9 mouse cellular contexts compared by ENCODE assay signal in genomic region chr12:85337567-85338311, GRCm38 (mm10). TPM values are rescaled to one million over a fixed set of nuclear protein-coding genes. Genes with fewer than 3 reads are reported as not detected.
DNase-seq lines count a peak whose midpoint lies in the region; ATAC-seq lines count a peak whose summit lies in the region.
"Had no signal": no experiment of that assay in that cellular context is flagged by ENCODE, and none has a peak within 500 bp of the region (broad histone marks: within the 10 kb centered on the region; RNA-seq: fewer than 3 reads in every experiment).

No protein-coding gene starts in this region.

- H3K36me3 ChIP-seq in heart, embryonic 16.5 days (ENCODE audit: control insufficient read depth, insufficient read depth): peaks cover 16% of the 10 kb centered on the region
- H3K36me3 ChIP-seq in hindbrain, embryonic 16.5 days (ENCODE audit: control insufficient read depth, insufficient read depth, low read length): peaks cover 15% of the 10 kb centered on the region
- peaks cover 36% of the 10 kb centered on the region for H3K36me3 ChIP-seq in midbrain, embryonic 14.5 days (ENCODE audit: control insufficient read depth, insufficient read depth, low read length)

- peak overlapping the region; percentile 79 for H3K4me2 ChIP-seq in heart, embryonic 16.5 days (ENCODE audit: low read depth, low read length)
- H3K4me2 ChIP-seq in hindbrain, embryonic 16.5 days (ENCODE audit: low read length): peak overlapping the region; percentile 88
- H3K4me2 ChIP-seq in midbrain, embryonic 14.5 days (ENCODE audit: low read length): peak overlapping the region; percentile 75

- DNase-seq in heart, adult 9 months (ENCODE audit: low spot score in 2 of 2): no peak
- DNase-seq in adipocyte (ENCODE audit: low spot score): peak; percentile 11
- DNase-seq in midbrain, embryonic 14.5 days: no peak
- no peak for DNase-seq in layer of hippocampus, postnatal 14 days (ENCODE audit: low spot score in 2 of 2)
- no peak for DNase-seq in adrenal gland, postnatal 36 days
- DNase-seq in adrenal gland, postnatal 10 days: no peak
- DNase-seq: cerebellum, postnatal 25 days had no signal

- H3K4me1 ChIP-seq in heart, embryonic 16.5 days (ENCODE audit: control insufficient read depth, insufficient read depth, low read length): peaks cover 24% of the 10 kb centered on the region
- H3K4me1 ChIP-seq in hindbrain, embryonic 16.5 days (ENCODE audit: control insufficient read depth, insufficient read depth, low read depth, low read length): peaks cover 10% of the 10 kb centered on the region
- H3K4me1 ChIP-seq in midbrain, embryonic 14.5 days (ENCODE audit: control insufficient read depth, insufficient read depth, low read length): peaks cover 7% of the 10 kb centered on the region; the same call in 1 of the 2 replicates

- peak overlapping the region; percentile 85; the same call in 1 of the 2 replicates for H3K4me3 ChIP-seq in heart, embryonic 16.5 days (ENCODE audit: low read length)
- no peak overlapping the region for H3K4me3 ChIP-seq in hindbrain, embryonic 16.5 days (ENCODE audit: low read length)
- H3K4me3 ChIP-seq in midbrain, embryonic 14.5 days (replicated peaks; ENCODE audit: low read depth, low read length): peak overlapping the region; percentile 98

- no peaks in the 10 kb centered on the region for H3K27me3 ChIP-seq in heart, embryonic 16.5 days (ENCODE audit: control insufficient read depth, insufficient read depth, low read length)
- H3K27me3 ChIP-seq in hindbrain, embryonic 16.5 days (replicated peaks; ENCODE audit: control insufficient read depth, insufficient read depth, low read length): no peaks in the 10 kb centered on the region
- no peaks in the 10 kb centered on the region for H3K27me3 ChIP-seq in midbrain, embryonic 14.5 days (ENCODE audit: control insufficient read depth, insufficient read depth, low read length)

- no peak overlapping the region for H3K9ac ChIP-seq in heart, embryonic 16.5 days (ENCODE audit: low read length)
- H3K9ac ChIP-seq in hindbrain, embryonic 16.5 days (ENCODE audit: low read depth, low read length): no peak overlapping the region
- H3K9ac ChIP-seq in midbrain, embryonic 14.5 days (replicated peaks; ENCODE audit: low read length): no peak overlapping the region

- ATAC-seq in heart, embryonic 16.5 days (replicated peaks; ENCODE audit: extremely low read depth, insufficient read depth, low FRiP score): no peak
- no peak for ATAC-seq in hindbrain, embryonic 16.5 days
- no peak for ATAC-seq in midbrain, embryonic 14.5 days (ENCODE audit: low FRiP score, low TSS enrichment)

- 48% methylated on average over 6 of the region's 6 CpGs for WGBS in heart, embryonic 16.5 days
- WGBS in hindbrain, embryonic 16.5 days: 86% methylated on average over 6 of the region's 6 CpGs
- WGBS in midbrain, embryonic 14.5 days: 85% methylated on average over 6 of the region's 6 CpGs

- no peaks in the 10 kb centered on the region for H3K9me3 ChIP-seq in heart, embryonic 16.5 days (replicated peaks; ENCODE audit: control insufficient read depth, low read length)
- no peaks in the 10 kb centered on the region for H3K9me3 ChIP-seq in hindbrain, embryonic 16.5 days (ENCODE audit: control insufficient read depth, low read length)
- no peaks in the 10 kb centered on the region for H3K9me3 ChIP-seq in midbrain, embryonic 14.5 days (ENCODE audit: control insufficient read depth, low read length)

- H3K27ac ChIP-seq in heart, embryonic 16.5 days (ENCODE audit: low read length): no peak overlapping the region
- H3K27ac ChIP-seq in hindbrain, embryonic 16.5 days (ENCODE audit: low read depth, low read length): no peak overlapping the region
- no peak overlapping the region for H3K27ac ChIP-seq in midbrain, embryonic 14.5 days (replicated peaks; ENCODE audit: low read depth, low read length)

RNA-seq across cellular contexts. Expression of gene Nek9, which starts 1.4 kb away (rescaled TPM):
- 19.0 and 20.6 TPM in 2 replicates for polyA plus RNA-seq in heart, embryonic 16.5 days (2015; fragmentation: Nextera tagmentation; extraction: Ambion mirVana)
- 9.9 and 13.7 TPM in 2 replicates for polyA plus RNA-seq in hindbrain, embryonic 16.5 days (2015; fragmentation: Nextera tagmentation; extraction: Ambion mirVana)
- 8.0 and 10.3 TPM in 2 replicates for polyA plus RNA-seq in midbrain, embryonic 14.5 days (2014; fragmentation: Nextera tagmentation; extraction: Ambion mirVana)
- total RNA-seq in layer of hippocampus, postnatal 14 days (2021): 10 to 100 TPM; 29.4 to 29.6 TPM
- total RNA-seq in adrenal gland, postnatal 36 days (2021): 10 to 100 TPM; 91.1 to 94.2 TPM
- 10 to 100 TPM; 57.5 to 65.8 TPM for total RNA-seq in adrenal gland, postnatal 10 days (2021)

RNA-seq across cellular contexts. Expression of gene Tmed10, which starts 36.9 kb away (rescaled TPM):
- polyA plus RNA-seq in heart, embryonic 16.5 days (2015; fragmentation: Nextera tagmentation; extraction: Ambion mirVana): 250 and 253 TPM in 2 replicates
- 208 and 213 TPM in 2 replicates for polyA plus RNA-seq in hindbrain, embryonic 16.5 days (2015; fragmentation: Nextera tagmentation; extraction: Ambion mirVana)
- polyA plus RNA-seq in midbrain, embryonic 14.5 days (2014; fragmentation: Nextera tagmentation; extraction: Ambion mirVana): 192 and 228 TPM in 2 replicates
- 100 to 1,000 TPM; 146 to 156 TPM for total RNA-seq in layer of hippocampus, postnatal 14 days (2021)
- 100 to 1,000 TPM; 291 to 336 TPM for total RNA-seq in adrenal gland, postnatal 36 days (2021)
- total RNA-seq in adrenal gland, postnatal 10 days (2021): 100 to 1,000 TPM; 222 to 223 TPM

RNA-seq across cellular contexts. Expression of gene Zc2hc1c, which starts 49.3 kb away (rescaled TPM):
- polyA plus RNA-seq in heart, embryonic 16.5 days (2015; fragmentation: Nextera tagmentation; extraction: Ambion mirVana): 2.1 and 2.2 TPM in 2 replicates
- polyA plus RNA-seq in hindbrain, embryonic 16.5 days (2015; fragmentation: Nextera tagmentation; extraction: Ambion mirVana): 1.7 and 1.8 TPM in 2 replicates
- 1.1 and 1.6 TPM in 2 replicates for polyA plus RNA-seq in midbrain, embryonic 14.5 days (2014; fragmentation: Nextera tagmentation; extraction: Ambion mirVana)
- total RNA-seq in layer of hippocampus, postnatal 14 days (2021): 1 to 10 TPM in 1 of 2 experiments, under 1 TPM in 1; 0.88 to 1.2 TPM
- 1 to 10 TPM; 1.1 to 1.9 TPM for total RNA-seq in adrenal gland, postnatal 36 days (2021)
- 1 to 10 TPM in 1 of 2 experiments, under 1 TPM in 1; 0.78 to 1.2 TPM for total RNA-seq in adrenal gland, postnatal 10 days (2021)

RNA-seq across cellular contexts. Expression of gene Acyp1, which starts 49.5 kb away (rescaled TPM):
- polyA plus RNA-seq in heart, embryonic 16.5 days (2015; fragmentation: Nextera tagmentation; extraction: Ambion mirVana): 63.2 and 71.1 TPM in 2 replicates
- polyA plus RNA-seq in hindbrain, embryonic 16.5 days (2015; fragmentation: Nextera tagmentation; extraction: Ambion mirVana): 47.1 and 58.4 TPM in 2 replicates
- 56.5 and 63.7 TPM in 2 replicates for polyA plus RNA-seq in midbrain, embryonic 14.5 days (2014; fragmentation: Nextera tagmentation; extraction: Ambion mirVana)
- total RNA-seq in layer of hippocampus, postnatal 14 days (2021): 10 to 100 TPM; 32.8 to 36.8 TPM
- total RNA-seq in adrenal gland, postnatal 36 days (2021): 10 to 100 TPM; 28.4 to 37.7 TPM
- 10 to 100 TPM; 28.2 to 31.0 TPM for total RNA-seq in adrenal gland, postnatal 10 days (2021)
